Mouse (Mus musculus) cortical plate, adult 2 months (tissue): ENCODE data around the gene Coro7.

Source experiments
- CTCF ChIP-seq: fragments of 200-500 bp; IDR thresholded peaks from 2 replicates; pipeline ENCODE4 v1.5.1; 2011; ENCODE audit warnings: mild to moderate bottlenecking, control low read depth, low read length; ENCODE audit not compliant: insufficient read depth; ENCODE audit errors: extremely low read depth
- POLR2A ChIP-seq: fragments of 200-500 bp; IDR thresholded peaks from 2 replicates; pipeline ENCODE4 v1.6.1; 2011; ENCODE audit warnings: mild to moderate bottlenecking, low read length, control low read depth; ENCODE audit not compliant: insufficient read depth; ENCODE audit errors: extremely low read depth

GRCm38 (mm10) chr16:4713861-4714710, 34.5 kb upstream of the Coro7 start:
- TF ChIP-seq CTCF = no peak
- TF ChIP-seq POLR2A = no peak
